ENCODE assay signal across 22 mouse cellular contexts in genomic region chr5:89368045-89368743, GRCm38 (mm10).
A peak's percentile ranks its signal among the peaks of the same experiment; 100 is the strongest.
DNase-seq lines count a peak whose midpoint lies in the region; ATAC-seq and TF ChIP-seq lines count a peak whose summit lies in the region.
"Had no signal": no experiment of that assay in that cellular context is flagged by ENCODE, and none has a peak within 500 bp of the region (broad histone marks: within the 10 kb centered on the region; RNA-seq: fewer than 3 reads in every experiment).

No protein-coding gene starts in this region.

- no peak overlapping the region for H3K9ac ChIP-seq in forebrain, embryonic 11.5 days (ENCODE audit: low read length)
- no peak overlapping the region for H3K9ac ChIP-seq in midbrain, postnatal 0 days (replicated peaks; ENCODE audit: low read length, poor library complexity, severe bottlenecking)
- H3K9ac ChIP-seq in midbrain, embryonic 13.5 days (replicated peaks), result no peak overlapping the region
- H3K9ac ChIP-seq: forebrain, embryonic 13.5 days; hindbrain, embryonic 12.5 days; hindbrain, embryonic 15.5 days had no signal

- TF ChIP-seq POLR2A in brain, embryonic 14.5 days (IDR thresholded peaks at IDR 0.05; ENCODE audit: borderline replicate concordance, extremely low read depth, insufficient read depth, insufficient read length, poor library complexity, severe bottlenecking), result no peak

- H3K36me3 ChIP-seq in forebrain, embryonic 11.5 days (ENCODE audit: control insufficient read depth, insufficient read depth, low read length), result no peaks in the 10 kb centered on the region
- no peaks in the 10 kb centered on the region for H3K36me3 ChIP-seq in forebrain, embryonic 10.5 days (replicated peaks)
- H3K36me3 ChIP-seq in midbrain, embryonic 10.5 days, result no peaks in the 10 kb centered on the region
- H3K36me3 ChIP-seq in midbrain, postnatal 0 days (ENCODE audit: insufficient read depth, low read length), result no peaks in the 10 kb centered on the region
- no peaks in the 10 kb centered on the region for H3K36me3 ChIP-seq in midbrain, embryonic 13.5 days
- H3K36me3 ChIP-seq: hindbrain, embryonic 12.5 days; hindbrain, embryonic 15.5 days had no signal

- 19% methylated on average over 4 of the region's 4 CpGs for WGBS in forebrain, embryonic 11.5 days
- WGBS in forebrain, embryonic 10.5 days, result 34% methylated on average over 4 of the region's 4 CpGs
- WGBS in midbrain, embryonic 10.5 days, result 30% methylated on average over 4 of the region's 4 CpGs
- 13% methylated on average over 4 of the region's 4 CpGs for WGBS in midbrain, postnatal 0 days
- 14% methylated on average over 4 of the region's 4 CpGs for WGBS in midbrain, embryonic 13.5 days

- DNase-seq in forebrain, embryonic 11.5 days (ENCODE audit: low spot score), result no peak
- DNase-seq in forebrain, embryonic 10.5 days (ENCODE audit: extremely low spot score, low spot score), result no peak
- DNase-seq in midbrain, embryonic 10.5 days (ENCODE audit: low spot score), result no peak
- no peak for DNase-seq in midbrain, postnatal 0 days (ENCODE audit: low spot score)
- DNase-seq in brain, embryonic 14.5 days (ENCODE audit: low read depth), result peak; percentile 19
- DNase-seq in thymus, postnatal 14 days, result no peak
- DNase-seq: adrenal gland, adult 2 months; adrenal gland, postnatal 14 days; cerebellum, adult 11-12 months; cerebellum, adult 8-10 months; cerebellum, postnatal 10 days; cerebellum, postnatal 36 days; gastrocnemius, adult 2 months; gastrocnemius, postnatal 14 days; heart, adult 11 months had no signal

- no peak overlapping the region for H3K4me3 ChIP-seq in forebrain, embryonic 11.5 days (ENCODE audit: low read depth, low read length)
- H3K4me3 ChIP-seq in forebrain, embryonic 10.5 days, result no peak overlapping the region
- no peak overlapping the region for H3K4me3 ChIP-seq in midbrain, embryonic 10.5 days
- H3K4me3 ChIP-seq in midbrain, postnatal 0 days (ENCODE audit: low read depth, low read length), result no peak overlapping the region
- H3K4me3 ChIP-seq in midbrain, embryonic 13.5 days (replicated peaks), result no peak overlapping the region
- H3K4me3 ChIP-seq: forebrain, embryonic 13.5 days; gastrocnemius, adult 2 months; hindbrain, embryonic 12.5 days; hindbrain, embryonic 15.5 days had no signal

- ATAC-seq in forebrain, embryonic 11.5 days (replicated peaks; ENCODE audit: low FRiP score), result peak; percentile 72
- ATAC-seq in midbrain, postnatal 0 days (ENCODE audit: low FRiP score), result no peak
- 0 out of 2 replicates have a peak, but pooled peaks have one; percentile 11 for ATAC-seq in midbrain, embryonic 13.5 days
- ATAC-seq: CD4-positive, CD25-positive, alpha-beta regulatory T cell, adult 4 months; forebrain, embryonic 13.5 days; intestine, postnatal 0 days had no signal

- H3K27ac ChIP-seq in forebrain, embryonic 11.5 days (ENCODE audit: low read depth, low read length), result no peak overlapping the region
- no peak overlapping the region; the same call in 1 of the 2 replicates for H3K27ac ChIP-seq in forebrain, embryonic 10.5 days
- H3K27ac ChIP-seq in midbrain, embryonic 10.5 days (replicated peaks), result 0 out of 2 replicates have a peak overlapping the region, but pooled peaks have one; percentile 1
- H3K27ac ChIP-seq in midbrain, postnatal 0 days (ENCODE audit: low read depth, low read length), result no peak overlapping the region
- no peak overlapping the region for H3K27ac ChIP-seq in midbrain, embryonic 13.5 days
- H3K27ac ChIP-seq: forebrain, embryonic 13.5 days; gastrocnemius, adult 2 months; hindbrain, embryonic 12.5 days; hindbrain, embryonic 15.5 days had no signal

- H3K9me3 ChIP-seq in forebrain, embryonic 11.5 days (ENCODE audit: control insufficient read depth, low read length), result no peaks in the 10 kb centered on the region
- no peaks in the 10 kb centered on the region for H3K9me3 ChIP-seq in forebrain, embryonic 10.5 days
- H3K9me3 ChIP-seq in midbrain, embryonic 10.5 days (replicated peaks), result no peaks in the 10 kb centered on the region
- no peaks in the 10 kb centered on the region for H3K9me3 ChIP-seq in midbrain, postnatal 0 days (ENCODE audit: low read length)
- H3K9me3 ChIP-seq in midbrain, embryonic 13.5 days, result no peaks in the 10 kb centered on the region
- H3K9me3 ChIP-seq: forebrain, embryonic 13.5 days; hindbrain, embryonic 12.5 days; hindbrain, embryonic 15.5 days had no signal

- H3K27me3 ChIP-seq in forebrain, embryonic 11.5 days (ENCODE audit: control insufficient read depth, insufficient read depth, low read length), result no peaks in the 10 kb centered on the region
- H3K27me3 ChIP-seq in forebrain, embryonic 10.5 days (ENCODE audit: poor library complexity, severe bottlenecking), result no peaks in the 10 kb centered on the region
- no peaks in the 10 kb centered on the region for H3K27me3 ChIP-seq in midbrain, embryonic 10.5 days (ENCODE audit: low read depth, poor library complexity, severe bottlenecking)
- no peaks in the 10 kb centered on the region for H3K27me3 ChIP-seq in midbrain, postnatal 0 days (ENCODE audit: insufficient read depth, low read length)
- H3K27me3 ChIP-seq in midbrain, embryonic 13.5 days, result no peaks in the 10 kb centered on the region
- H3K27me3 ChIP-seq: forebrain, embryonic 13.5 days; hindbrain, embryonic 12.5 days; hindbrain, embryonic 15.5 days had no signal

- H3K4me1 ChIP-seq in forebrain, embryonic 11.5 days (replicated peaks; ENCODE audit: control insufficient read depth, insufficient read depth, low read length), result no peaks in the 10 kb centered on the region
- H3K4me1 ChIP-seq in forebrain, embryonic 10.5 days, result peaks cover 11% of the 10 kb centered on the region
- H3K4me1 ChIP-seq in midbrain, embryonic 10.5 days, result peaks cover 11% of the 10 kb centered on the region
- H3K4me1 ChIP-seq in midbrain, postnatal 0 days (ENCODE audit: insufficient read depth, low read length), result no peaks in the 10 kb centered on the region
- H3K4me1 ChIP-seq in midbrain, embryonic 13.5 days (replicated peaks), result peaks cover 7% of the 10 kb centered on the region; the same call in 1 of the 2 replicates
- H3K4me1 ChIP-seq: hindbrain, embryonic 12.5 days; hindbrain, embryonic 15.5 days had no signal

- H3K4me2 ChIP-seq in forebrain, embryonic 11.5 days (ENCODE audit: low read depth, low read length, severe bottlenecking), result no peak overlapping the region
- no peak overlapping the region for H3K4me2 ChIP-seq in midbrain, postnatal 0 days (ENCODE audit: low read depth, low read length, poor library complexity, severe bottlenecking)
- no peak overlapping the region for H3K4me2 ChIP-seq in midbrain, embryonic 13.5 days (replicated peaks)
- H3K4me2 ChIP-seq: forebrain, embryonic 13.5 days; heart, embryonic 11.5 days; hindbrain, embryonic 12.5 days; hindbrain, embryonic 15.5 days had no signal

- no peak for TF ChIP-seq CTCF in midbrain, postnatal 0 days (IDR thresholded peaks at IDR 0.05)
- no peak for TF ChIP-seq CTCF in brain, embryonic 14.5 days (IDR thresholded peaks at IDR 0.05; ENCODE audit: borderline replicate concordance, extremely low read depth, insufficient read depth, insufficient read length)
